Mouse (Mus musculus) cerebellum, postnatal 4 days (tissue): ENCODE data around the gene Mlip.
"Not testable (repeated sequence)": the region's sequence is repeated elsewhere in the genome, so short reads cannot be mapped to it uniquely, and the experiment has no call there.

Experiments used
- DNase-seq, 2 experiments: peaks; one replicate each; pipeline ENCODE4 v3.0.0; 2022; ENCODE audit warnings: low spot score in 2 of 2, mixed read lengths in 1 of 2

Gene Mlip

GRCm38 (mm10) chr9:77198250-77198649 is 154.5 kb downstream of the Mlip start:
- DNase-seq, result no peak

DNA sequence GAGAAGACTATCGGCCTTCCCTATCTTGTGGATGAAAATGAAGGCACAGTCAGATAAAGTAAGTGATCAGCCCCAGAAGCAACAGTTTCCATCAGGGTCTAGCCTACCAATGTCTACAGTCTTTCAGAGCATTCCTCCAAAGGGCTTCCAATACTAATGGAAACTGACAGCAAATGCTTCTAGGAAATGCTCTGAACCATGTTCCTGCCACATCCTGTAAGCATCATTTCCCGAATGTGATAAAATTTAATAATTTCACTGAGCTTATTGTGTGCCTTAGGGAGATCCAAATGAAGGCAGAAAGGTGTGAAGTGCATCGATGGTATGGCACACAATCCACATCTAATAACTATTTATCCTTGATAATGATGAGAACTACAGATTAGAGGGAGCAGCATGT is 173.3 kb downstream of the Mlip start:
- no peak for DNase-seq

- DNase-seq, result no peak
Measured at GRCm38 (mm10) chr9:77175870-77176269, 176.9 kb downstream of the Mlip start.

DNA sequence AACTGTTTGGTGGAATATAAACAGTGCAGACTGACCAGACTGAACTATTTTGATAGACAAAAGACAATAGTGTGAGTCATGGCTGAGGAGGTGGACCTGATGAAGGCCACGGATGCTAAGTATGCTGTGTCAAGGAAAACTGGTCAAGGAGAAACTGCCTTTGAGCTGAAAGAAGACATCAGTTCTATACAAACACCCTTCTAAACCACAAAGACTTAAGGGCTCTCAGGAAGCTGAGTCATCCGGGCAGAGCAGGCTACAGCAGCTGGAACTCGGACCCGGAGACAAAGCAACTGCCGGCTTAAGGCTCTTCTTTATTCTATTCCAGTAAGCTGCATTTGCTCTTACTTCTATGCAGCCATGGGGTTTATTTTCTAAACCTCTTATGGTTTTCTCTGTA is 180.7 kb downstream of the Mlip start:
- DNase-seq, result no peak

- DNase-seq, result no peak
Measured at GRCm38 (mm10) chr9:77165877-77166276, 186.9 kb downstream of the Mlip start.

DNA sequence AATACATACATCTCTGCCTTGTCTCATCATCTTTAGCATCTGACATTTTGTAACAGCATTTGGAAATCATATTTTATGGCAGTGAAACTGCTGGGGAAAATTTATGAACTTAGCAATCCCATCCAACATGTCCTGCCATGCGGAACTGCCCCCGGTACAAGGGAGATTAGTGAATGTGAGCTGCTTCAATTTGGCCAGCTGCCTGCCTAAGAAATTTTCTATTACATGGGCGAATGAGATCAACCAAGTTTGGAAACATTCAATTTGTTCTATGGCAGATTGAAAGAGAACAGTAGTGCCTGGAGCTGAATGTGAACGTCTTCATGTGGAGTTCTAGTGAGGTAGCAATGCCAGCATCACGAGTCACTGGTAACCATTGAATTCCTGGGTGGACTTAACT is 191.0 kb downstream of the Mlip start:
- no peak for DNase-seq

DNA sequence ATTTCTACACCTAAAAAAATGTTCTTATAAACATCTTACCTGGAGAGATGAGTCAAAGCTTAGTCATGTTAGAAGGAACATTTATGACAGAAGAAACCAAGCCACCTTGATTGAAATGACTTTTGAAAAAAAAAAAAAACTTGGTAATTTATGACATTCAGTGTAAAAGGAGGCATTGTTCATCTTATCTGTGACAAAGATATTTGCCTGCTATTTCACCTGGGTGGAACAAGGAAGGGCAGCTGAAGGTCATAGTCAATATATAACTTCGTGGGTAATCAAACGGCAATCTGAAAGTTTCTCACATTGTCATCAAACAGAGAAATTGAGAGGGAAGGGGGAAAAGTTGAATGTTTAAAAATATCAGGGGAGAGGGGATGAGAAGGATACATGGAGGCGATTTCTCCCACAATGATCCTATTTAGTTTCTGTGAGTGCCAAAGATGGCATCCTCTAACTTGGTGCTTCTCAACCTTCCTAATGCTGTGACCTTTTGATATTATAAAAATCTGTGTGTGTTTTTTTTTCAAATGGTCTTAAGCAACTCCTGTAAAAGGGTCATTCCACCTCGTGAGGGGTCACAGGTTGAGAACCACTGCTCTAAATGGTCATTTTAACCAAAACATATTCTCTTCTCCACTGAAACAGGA is 192.4 kb downstream of the Mlip start:
- DNase-seq, result no peak

- DNase-seq, result no peak
Measured at GRCm38 (mm10) chr9:77148518-77149257, 204.1 kb downstream of the Mlip start.

- no peak for DNase-seq
Measured at GRCm38 (mm10) chr9:77119735-77120134, 233.0 kb downstream of the Mlip start.

GRCm38 (mm10) chr9:77096886-77097285 is 255.9 kb downstream of the Mlip start:
- DNase-seq, result no peak

GRCm38 (mm10) chr9:77083221-77083620 is 269.5 kb downstream of the Mlip start:
- not testable (repeated sequence) for DNase-seq

GRCm38 (mm10) chr9:77071676-77072075 is 281.1 kb downstream of the Mlip start:
- DNase-seq, result no peak

- DNase-seq, result no peak
Measured at GRCm38 (mm10) chr9:77056611-77057010, 296.2 kb downstream of the Mlip start.

GRCm38 (mm10) chr9:77054426-77055193 is 298.2 kb downstream of the Mlip start:
- no peak for DNase-seq
